Mouse (Mus musculus): ENCODE data around the gene Ttll10. TPM values are rescaled to one million over a fixed set of nuclear protein-coding genes. Genes with fewer than 3 reads are reported as not detected.

The Ttll10 gene
- polyA plus RNA-seq, 1 experiment from 2014 or later = 1.1 TPM

- peaks cover 30% of the 10 kb centered on the region for H3K27me3 ChIP-seq
- H3K4me2 ChIP-seq (replicated peaks) = no peak overlapping the region; the same call in 1 of the 2 replicates
- H3K9me3 ChIP-seq = no peaks in the 10 kb centered on the region
- ATAC-seq (ENCODE audit: low FRiP score, low read depth) = no peak
- H3K36me3 ChIP-seq = peaks cover 4% of the 10 kb centered on the region
- H3K9ac ChIP-seq = no peak overlapping the region
- H3K4me1 ChIP-seq = peaks cover 29% of the 10 kb centered on the region
- WGBS = 68% methylated on average over 4 of the region's 4 CpGs
- no peak overlapping the region for H3K27ac ChIP-seq
- H3K4me3 ChIP-seq = peak overlapping the region; percentile 25; the same call in 1 of the 2 replicates
Observed at GRCm38 (mm10) chr4:156034301-156034700, 24.9 kb downstream of the Ttll10 start.

DNA sequence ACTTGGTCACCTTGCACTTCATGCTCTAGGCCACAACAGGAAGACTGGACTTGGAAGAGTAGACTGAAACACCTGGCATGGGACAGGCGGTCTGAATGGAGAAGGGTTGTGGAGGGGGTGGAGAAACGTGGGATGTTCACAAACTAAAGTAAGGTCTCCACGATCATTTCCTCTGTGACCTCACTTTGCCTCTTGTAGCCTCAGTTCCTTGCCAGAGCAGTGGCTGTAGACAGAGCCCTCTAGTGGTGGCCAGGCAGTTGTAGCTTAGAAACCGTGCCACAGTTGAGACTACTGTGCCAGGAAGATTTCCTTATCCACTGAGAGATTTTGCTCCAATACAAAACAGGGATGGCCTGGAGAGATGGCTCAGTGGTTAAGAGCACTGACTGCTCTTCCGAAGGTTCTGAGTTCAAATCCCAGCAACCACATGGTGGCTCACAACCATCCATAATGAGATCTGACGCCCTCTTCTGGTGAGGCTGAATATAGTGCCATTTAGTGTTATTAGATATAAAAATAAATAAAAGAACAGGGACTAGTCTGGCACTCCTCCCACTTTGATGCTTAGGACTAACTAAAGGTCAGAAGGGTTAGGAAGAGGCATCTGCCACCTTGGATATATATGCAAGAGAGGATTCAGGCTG lies 25.6 kb downstream of the Ttll10 start:
- Histone ChIP-seq H3K36me3 (peaks cover 8% of the 10 kb centered on the region), H3K9ac (no peak overlapping the region), H3K27me3 (peaks cover 30% of the 10 kb centered on the region), H3K4me2 (replicated peaks) (no peak overlapping the region), H3K4me3 (no peak overlapping the region), H3K27ac (no peak overlapping the region), H3K9me3 (no peaks in the 10 kb centered on the region), H3K4me1 (peaks cover 29% of the 10 kb centered on the region)
- ATAC-seq (ENCODE audit: low FRiP score, low read depth) = no peak
- 44% methylated on average over 6 of the region's 6 CpGs for WGBS

DNA sequence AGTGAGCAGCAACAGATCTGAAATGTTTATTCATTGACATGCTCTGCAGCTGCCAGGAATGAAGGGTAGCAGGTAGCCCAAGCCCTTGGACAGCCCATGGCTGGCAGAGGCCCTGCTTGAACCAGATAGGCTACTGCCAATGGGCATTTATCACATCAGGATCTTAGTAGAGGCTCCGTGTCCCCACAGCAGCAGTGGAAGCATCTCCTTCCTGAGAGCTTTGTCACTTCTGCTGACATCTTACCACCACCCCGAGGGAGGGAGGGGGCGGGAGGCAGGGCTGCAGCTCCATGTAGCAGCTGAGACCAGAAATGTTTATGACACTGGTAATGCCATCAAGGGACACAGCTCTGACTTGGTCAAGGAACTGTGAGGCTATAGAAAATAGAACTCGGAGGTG lies 26.4 kb downstream of the Ttll10 start:
- H3K36me3 ChIP-seq = peaks cover 15% of the 10 kb centered on the region
- H3K4me3 ChIP-seq = no peak overlapping the region
- peaks cover 29% of the 10 kb centered on the region for H3K4me1 ChIP-seq

GRCm38 (mm10) chr4:156031593-156032391 lies 27.4 kb downstream of the Ttll10 start:
- peaks cover 29% of the 10 kb centered on the region for H3K4me1 ChIP-seq
- peak overlapping the region; percentile 58 for H3K4me3 ChIP-seq
- H3K9ac ChIP-seq = peak overlapping the region; percentile 71
- H3K9me3 ChIP-seq = no peaks in the 10 kb centered on the region
- WGBS = 1% methylated on average over 24 of the region's 24 CpGs
- H3K27me3 ChIP-seq = peaks cover 30% of the 10 kb centered on the region
- H3K4me2 ChIP-seq (replicated peaks) = peak overlapping the region; percentile 80
- peak overlapping the region; percentile 95 for H3K27ac ChIP-seq
- ATAC-seq (ENCODE audit: low FRiP score, low read depth) = peak; percentile 92
- peaks cover 25% of the 10 kb centered on the region for H3K36me3 ChIP-seq

More for the DNA sequence above, 26.4 kb downstream of the Ttll10 start:
- Histone ChIP-seq H3K27me3 (peaks cover 30% of the 10 kb centered on the region), H3K27ac (peak overlapping the region; percentile 95; the same call in 1 of the 2 replicates), H3K9ac (no peak overlapping the region), H3K9me3 (no peaks in the 10 kb centered on the region), H3K4me2 (replicated peaks) (peak overlapping the region; percentile 80)
- WGBS = 81% methylated on average over 4 of the region's 4 CpGs
- ATAC-seq (ENCODE audit: low FRiP score, low read depth) = no peak

DNA sequence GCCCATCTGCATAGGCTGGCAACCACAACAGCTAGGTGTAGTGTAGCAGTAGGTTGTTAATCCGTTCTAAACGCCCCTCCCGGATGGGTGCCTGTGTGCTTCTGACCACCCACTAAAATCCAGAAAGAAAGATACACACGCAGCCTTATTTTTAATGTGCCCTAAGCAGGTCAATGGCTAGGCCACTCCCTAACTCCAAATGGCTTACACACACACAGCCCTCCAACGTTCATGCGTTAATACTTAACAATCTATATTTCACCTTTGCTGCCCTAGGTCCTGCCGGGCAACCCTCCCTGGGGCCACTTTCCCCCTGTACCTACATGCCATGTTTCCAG lies 28.0 kb downstream of the Ttll10 start:
- WGBS = 4% methylated on average over 7 of the region's 7 CpGs
- H3K4me3 ChIP-seq = peak overlapping the region; percentile 58
- H3K9me3 ChIP-seq = no peaks in the 10 kb centered on the region
- peaks cover 31% of the 10 kb centered on the region for H3K4me1 ChIP-seq
- peak; percentile 34; the same call in 1 of the 2 replicates for ATAC-seq (ENCODE audit: low FRiP score, low read depth)
- peaks cover 30% of the 10 kb centered on the region for H3K36me3 ChIP-seq
- peaks cover 25% of the 10 kb centered on the region for H3K27me3 ChIP-seq
- H3K4me2 ChIP-seq (replicated peaks) = peak overlapping the region; percentile 80
- peak overlapping the region; percentile 71 for H3K9ac ChIP-seq
- H3K27ac ChIP-seq = peak overlapping the region; percentile 95

DNA sequence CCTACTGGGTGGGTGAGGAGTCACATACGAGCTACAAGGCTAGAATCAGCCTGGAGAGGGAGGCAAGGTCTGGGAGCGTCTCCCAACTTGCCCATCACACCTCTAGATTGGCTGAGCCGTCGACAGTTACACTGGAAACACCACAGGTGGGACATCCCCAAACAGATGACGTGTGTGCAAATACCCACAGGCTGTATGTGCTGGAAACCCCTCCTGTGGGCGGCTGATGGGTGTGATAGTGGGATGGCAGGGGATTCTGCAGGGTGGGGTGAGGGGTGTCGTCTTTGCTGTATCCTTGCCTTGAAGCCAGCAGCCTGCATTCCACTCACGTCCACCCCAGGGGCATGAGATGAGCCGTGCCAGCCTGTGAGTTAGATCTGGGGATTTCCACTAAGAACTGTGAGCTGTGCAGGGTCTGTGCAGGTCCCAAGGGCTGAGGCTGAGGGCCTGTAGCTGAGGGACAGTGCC lies 28.5 kb downstream of the Ttll10 start:
- ATAC-seq (ENCODE audit: low FRiP score, low read depth) = no peak
- peak overlapping the region; percentile 80 for H3K4me2 ChIP-seq (replicated peaks)
- peak overlapping the region; percentile 58 for H3K4me3 ChIP-seq
- H3K27ac ChIP-seq = peak overlapping the region; percentile 95; the same call in 1 of the 2 replicates
- peak overlapping the region; percentile 71 for H3K9ac ChIP-seq
- peaks cover 34% of the 10 kb centered on the region for H3K36me3 ChIP-seq
- 57% methylated on average over 9 of the region's 9 CpGs for WGBS
- peaks cover 36% of the 10 kb centered on the region for H3K4me1 ChIP-seq
- peaks cover 19% of the 10 kb centered on the region for H3K27me3 ChIP-seq
- H3K9me3 ChIP-seq = no peaks in the 10 kb centered on the region

- Histone ChIP-seq H3K36me3 (peaks cover 37% of the 10 kb centered on the region), H3K9me3 (no peaks in the 10 kb centered on the region), H3K4me2 (replicated peaks) (no peak overlapping the region), H3K27ac (no peak overlapping the region), H3K4me1 (peaks cover 33% of the 10 kb centered on the region), H3K4me3 (no peak overlapping the region), H3K9ac (no peak overlapping the region), H3K27me3 (no peaks in the 10 kb centered on the region; the same call in 1 of the 2 replicates)
- ATAC-seq (ENCODE audit: low FRiP score, low read depth) = no peak
- 90% methylated on average over 7 of the region's 7 CpGs for whole genome bisulfite sequencing
Observed at GRCm38 (mm10) chr4:156028580-156028979, 30.6 kb downstream of the Ttll10 start.

DNA sequence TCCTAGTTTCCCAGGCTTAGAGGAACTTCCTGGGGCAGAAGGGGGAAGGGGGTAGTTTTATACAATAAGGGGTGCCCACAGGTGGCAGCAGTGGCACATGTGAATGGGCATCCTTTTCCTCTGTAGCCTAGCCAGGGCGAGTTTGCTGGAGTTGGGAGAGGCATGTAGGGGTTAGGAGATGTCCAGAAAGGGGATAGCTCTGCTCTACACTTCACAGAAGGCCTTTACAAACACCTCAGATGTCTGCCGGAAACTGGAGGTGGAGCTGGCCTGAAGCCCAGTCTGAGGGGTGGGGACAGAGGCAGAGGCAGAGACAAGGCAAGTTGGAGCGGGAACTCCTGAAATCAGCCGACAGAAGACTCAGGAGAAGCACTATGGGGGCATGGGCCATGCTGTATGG lies 33.2 kb downstream of the Ttll10 start, which contains the start of gene Tnfrsf18:
Tnfrsf18 (plus strand) TSS at position 152 of the 400 bp plus-strand sequence.
- H3K27ac ChIP-seq = peak within 1 kb of the TSS; percentile 33; the same call in 1 of the 2 replicates
- H3K4me1 ChIP-seq = peaks cover 18% of the 10 kb centered on the region
- H3K4me3 ChIP-seq = no peak within 1 kb of the TSS
- ATAC-seq (ENCODE audit: low FRiP score, low read depth) = no peak
- H3K9me3 ChIP-seq = no peaks in the 10 kb centered on the region
- H3K9ac ChIP-seq = peak within 1 kb of the TSS; percentile 40
- H3K4me2 ChIP-seq (replicated peaks) = peak within 1 kb of the TSS; percentile 2; the same call in 1 of the 2 replicates
- H3K36me3 ChIP-seq = peaks cover 50% of the 10 kb centered on the region
- WGBS = 51% methylated on average over 4 of the region's 4 CpGs
- no peaks in the 10 kb centered on the region for H3K27me3 ChIP-seq

DNA sequence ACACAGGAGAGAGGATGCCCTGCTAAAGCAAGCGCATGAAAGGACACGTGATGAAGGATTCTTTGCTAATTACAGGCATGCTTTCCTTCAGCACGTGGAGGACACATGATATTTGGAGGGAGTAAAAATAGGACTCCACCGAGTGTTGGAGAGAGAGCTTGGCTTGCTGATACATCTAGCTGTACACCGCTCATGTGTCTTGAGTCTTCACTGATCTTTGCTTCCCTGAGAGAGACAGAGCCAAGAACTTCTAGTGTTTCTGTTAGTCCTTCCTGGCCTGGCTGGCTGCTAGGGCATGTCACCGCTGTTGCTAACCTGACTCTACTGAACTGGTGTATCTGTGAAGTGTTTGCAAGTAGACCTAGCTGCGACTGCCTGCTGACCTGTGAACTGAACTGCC lies 35.0 kb downstream of the Ttll10 start:
- Histone ChIP-seq H3K4me1 (peaks cover 8% of the 10 kb centered on the region), H3K36me3 (peaks cover 52% of the 10 kb centered on the region), H3K4me2 (replicated peaks) (no peak overlapping the region), H3K4me3 (no peak overlapping the region), H3K9ac (no peak overlapping the region), H3K27ac (no peak overlapping the region), H3K27me3 (no peaks in the 10 kb centered on the region), H3K9me3 (no peaks in the 10 kb centered on the region)
- ATAC-seq (ENCODE audit: low FRiP score, low read depth) = no peak
- WGBS = 87% methylated on average over 7 of the region's 7 CpGs

GRCm38 (mm10) chr4:156023520-156023919 lies 35.7 kb downstream of the Ttll10 start:
- 78% methylated on average over 9 of the region's 9 CpGs for WGBS
- Histone ChIP-seq H3K4me3 (no peak overlapping the region), H3K27me3 (no peaks in the 10 kb centered on the region), H3K4me1 (peaks cover 8% of the 10 kb centered on the region), H3K27ac (no peak overlapping the region), H3K9me3 (no peaks in the 10 kb centered on the region), H3K4me2 (replicated peaks) (no peak overlapping the region), H3K36me3 (peaks cover 48% of the 10 kb centered on the region), H3K9ac (no peak overlapping the region)
- ATAC-seq (ENCODE audit: low FRiP score, low read depth) = no peak

DNA sequence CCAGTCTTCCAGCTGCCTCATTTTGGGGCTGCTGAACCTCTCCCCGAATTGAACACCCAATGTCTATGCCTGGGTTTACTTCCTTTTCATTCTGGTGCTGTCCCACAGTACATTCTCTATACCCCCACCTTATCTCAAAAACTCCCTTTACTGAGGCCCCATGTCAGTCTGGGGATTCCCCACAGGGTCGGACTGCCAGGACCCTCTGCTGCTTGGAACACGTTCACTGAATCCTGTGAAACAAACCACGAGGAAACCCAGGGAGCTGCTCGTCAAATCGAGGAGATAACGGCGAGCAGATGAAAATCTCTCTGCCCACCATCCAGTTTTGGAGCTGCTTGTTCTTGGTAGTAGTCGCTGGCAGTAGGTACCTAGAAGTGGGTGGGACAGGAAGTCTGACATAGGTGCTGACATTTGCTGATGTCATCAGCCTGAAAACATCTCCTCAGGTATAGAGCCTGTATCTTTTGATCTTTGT lies 37.2 kb downstream of the Ttll10 start:
- Histone ChIP-seq H3K9me3 (no peaks in the 10 kb centered on the region), H3K27ac (no peak overlapping the region), H3K4me3 (no peak overlapping the region), H3K27me3 (no peaks in the 10 kb centered on the region), H3K9ac (no peak overlapping the region), H3K36me3 (peaks cover 33% of the 10 kb centered on the region), H3K4me2 (replicated peaks) (no peak overlapping the region), H3K4me1 (peaks cover 8% of the 10 kb centered on the region)
- 63% methylated on average over 9 of the region's 9 CpGs for WGBS
- no peak for ATAC-seq (ENCODE audit: low FRiP score, low read depth)

GRCm38 (mm10) chr4:156021381-156021780 lies 37.8 kb downstream of the Ttll10 start:
- Histone ChIP-seq H3K27me3 (no peaks in the 10 kb centered on the region), H3K36me3 (peaks cover 30% of the 10 kb centered on the region), H3K4me3 (no peak overlapping the region), H3K4me2 (replicated peaks) (no peak overlapping the region), H3K27ac (no peak overlapping the region), H3K4me1 (peaks cover 8% of the 10 kb centered on the region), H3K9ac (no peak overlapping the region), H3K9me3 (no peaks in the 10 kb centered on the region)
- 72% methylated on average over 3 of the region's 3 CpGs for WGBS
- ATAC-seq (ENCODE audit: low FRiP score, low read depth) = no peak

Measured in limb, embryonic 13.5 days (tissue).